Mouse (Mus musculus) stomach, postnatal 0 days (tissue): ENCODE results near the gene Susd1.

Experiments used
- CTCF ChIP-seq: IDR thresholded peaks from 2 replicates; pipeline ENCODE4 v1.5.1; 2016; ENCODE audit warnings: antibody characterized with exemption, low read depth, mild to moderate bottlenecking, moderate library complexity
- EP300 ChIP-seq: optimal IDR thresholded peaks from 2 replicates; pipeline ENCODE3; 2016; ENCODE audit warnings: antibody characterized with exemption

GRCm38 (mm10) chr4:59324317-59324716 lies 114.1 kb downstream of the Susd1 start:
- TF ChIP-seq CTCF (no peak), EP300 (no peak)
